Comparison of ENCODE assay signal across 19 mouse cellular contexts in genomic region chr4:76608246-76608645, GRCm38 (mm10).
DNase-seq lines count a peak whose midpoint lies in the region; ATAC-seq lines count a peak whose summit lies in the region.
"Had no signal": no experiment of that assay in that cellular context is flagged by ENCODE, and none has a peak within 500 bp of the region (broad histone marks: within the 10 kb centered on the region; RNA-seq: fewer than 3 reads in every experiment).

No protein-coding gene starts in this region.

- H3K4me3 ChIP-seq in embryonic facial prominence, embryonic 13.5 days = no peak overlapping the region
- no peak overlapping the region for H3K4me3 ChIP-seq in embryonic facial prominence, embryonic 10.5 days
- no peak overlapping the region for H3K4me3 ChIP-seq in kidney, embryonic 15.5 days (replicated peaks)
- no peak overlapping the region for H3K4me3 ChIP-seq in midbrain, embryonic 16.5 days (ENCODE audit: low read depth, low read length)
- H3K4me3 ChIP-seq in midbrain, embryonic 13.5 days (replicated peaks) = no peak overlapping the region
- H3K4me3 ChIP-seq: liver, embryonic 12.5 days had no signal

- H3K36me3 ChIP-seq in embryonic facial prominence, embryonic 13.5 days = no peaks in the 10 kb centered on the region
- no peaks in the 10 kb centered on the region for H3K36me3 ChIP-seq in embryonic facial prominence, embryonic 10.5 days (replicated peaks)
- no peaks in the 10 kb centered on the region for H3K36me3 ChIP-seq in kidney, embryonic 15.5 days
- no peaks in the 10 kb centered on the region for H3K36me3 ChIP-seq in midbrain, embryonic 16.5 days (ENCODE audit: control insufficient read depth, insufficient read depth, low read length)
- H3K36me3 ChIP-seq in midbrain, embryonic 13.5 days = no peaks in the 10 kb centered on the region
- H3K36me3 ChIP-seq: liver, embryonic 12.5 days had no signal

- H3K4me1 ChIP-seq in embryonic facial prominence, embryonic 13.5 days = no peaks in the 10 kb centered on the region
- 0 out of 2 replicates have a peak, but pooled peaks cover 2% of the 10 kb centered on the region for H3K4me1 ChIP-seq in embryonic facial prominence, embryonic 10.5 days
- H3K4me1 ChIP-seq in kidney, embryonic 15.5 days = 0 out of 2 replicates have a peak, but pooled peaks cover 4% of the 10 kb centered on the region
- peaks cover 3% of the 10 kb centered on the region; the same call in 1 of the 2 replicates for H3K4me1 ChIP-seq in midbrain, embryonic 16.5 days (ENCODE audit: control insufficient read depth, insufficient read depth, low read length)
- H3K4me1 ChIP-seq in midbrain, embryonic 13.5 days (replicated peaks) = no peaks in the 10 kb centered on the region
- H3K4me1 ChIP-seq: liver, embryonic 12.5 days had no signal

- no peak overlapping the region for H3K27ac ChIP-seq in embryonic facial prominence, embryonic 13.5 days
- H3K27ac ChIP-seq in embryonic facial prominence, embryonic 10.5 days (replicated peaks) = no peak overlapping the region
- no peak overlapping the region for H3K27ac ChIP-seq in kidney, embryonic 15.5 days
- H3K27ac ChIP-seq in midbrain, embryonic 16.5 days (ENCODE audit: low read length) = no peak overlapping the region
- no peak overlapping the region for H3K27ac ChIP-seq in midbrain, embryonic 13.5 days
- H3K27ac ChIP-seq: hindbrain, embryonic 14.5 days; liver, embryonic 12.5 days had no signal

- no peak for ATAC-seq in embryonic facial prominence, embryonic 13.5 days (ENCODE audit: insufficient number of reproducible peaks, insufficient read depth, low FRiP score, low TSS enrichment, low read depth)
- no peak for ATAC-seq in kidney, embryonic 15.5 days (replicated peaks; ENCODE audit: low FRiP score)
- ATAC-seq in midbrain, embryonic 16.5 days = no peak
- no peak for ATAC-seq in midbrain, embryonic 13.5 days
- ATAC-seq: forebrain, embryonic 16.5 days; liver, embryonic 12.5 days had no signal

- H3K9me3 ChIP-seq in embryonic facial prominence, embryonic 13.5 days = no peaks in the 10 kb centered on the region
- no peaks in the 10 kb centered on the region for H3K9me3 ChIP-seq in embryonic facial prominence, embryonic 10.5 days
- H3K9me3 ChIP-seq in kidney, embryonic 15.5 days (replicated peaks) = no peaks in the 10 kb centered on the region
- H3K9me3 ChIP-seq in midbrain, embryonic 16.5 days (replicated peaks; ENCODE audit: control insufficient read depth, low read length, poor library complexity, severe bottlenecking) = no peaks in the 10 kb centered on the region
- H3K9me3 ChIP-seq in midbrain, embryonic 13.5 days = no peaks in the 10 kb centered on the region
- H3K9me3 ChIP-seq: liver, embryonic 12.5 days had no signal

- WGBS in embryonic facial prominence, embryonic 13.5 days = 36% methylated on average over 7 of the region's 7 CpGs
- WGBS in embryonic facial prominence, embryonic 10.5 days = 51% methylated on average over 7 of the region's 7 CpGs
- WGBS in kidney, embryonic 15.5 days = 43% methylated on average over 7 of the region's 7 CpGs
- WGBS in midbrain, embryonic 16.5 days = 29% methylated on average over 7 of the region's 7 CpGs
- 40% methylated on average over 7 of the region's 7 CpGs for WGBS in midbrain, embryonic 13.5 days

- peak overlapping the region; percentile 17; the same call in 1 of the 2 replicates for H3K4me2 ChIP-seq in embryonic facial prominence, embryonic 13.5 days
- 0 out of 2 replicates have a peak overlapping the region, but pooled peaks have one; percentile 7 for H3K4me2 ChIP-seq in kidney, embryonic 15.5 days
- peak overlapping the region; percentile 6; the same call in 1 of the 2 replicates for H3K4me2 ChIP-seq in midbrain, embryonic 16.5 days (ENCODE audit: low read length)
- H3K4me2 ChIP-seq in midbrain, embryonic 13.5 days (replicated peaks) = no peak overlapping the region
- H3K4me2 ChIP-seq: heart, embryonic 11.5 days; hindbrain, embryonic 14.5 days; liver, embryonic 12.5 days had no signal

- no peaks in the 10 kb centered on the region for H3K27me3 ChIP-seq in embryonic facial prominence, embryonic 13.5 days
- no peaks in the 10 kb centered on the region for H3K27me3 ChIP-seq in embryonic facial prominence, embryonic 10.5 days (replicated peaks; ENCODE audit: low read depth, poor library complexity, severe bottlenecking)
- no peaks in the 10 kb centered on the region for H3K27me3 ChIP-seq in kidney, embryonic 15.5 days
- H3K27me3 ChIP-seq in midbrain, embryonic 16.5 days (ENCODE audit: control insufficient read depth, insufficient read depth, low read depth, low read length) = no peaks in the 10 kb centered on the region
- H3K27me3 ChIP-seq in midbrain, embryonic 13.5 days = no peaks in the 10 kb centered on the region
- H3K27me3 ChIP-seq: CH12.LX; liver, embryonic 12.5 days had no signal

- H3K9ac ChIP-seq in embryonic facial prominence, embryonic 13.5 days = no peak overlapping the region
- H3K9ac ChIP-seq in kidney, embryonic 15.5 days = no peak overlapping the region
- no peak overlapping the region for H3K9ac ChIP-seq in midbrain, embryonic 16.5 days (ENCODE audit: low read depth, low read length)
- H3K9ac ChIP-seq in midbrain, embryonic 13.5 days (replicated peaks) = no peak overlapping the region
- H3K9ac ChIP-seq: hindbrain, embryonic 14.5 days; liver, embryonic 12.5 days had no signal

- no peak for DNase-seq in embryonic facial prominence, embryonic 10.5 days (ENCODE audit: low spot score)
- no peak for DNase-seq in kidney, adult 18-20 months
- DNase-seq in thymus, postnatal 0 days (ENCODE audit: low spot score) = no peak
- DNase-seq in gastrocnemius, postnatal 4 days (ENCODE audit: low spot score in 2 of 2) = no peak
- DNase-seq: adrenal gland, postnatal 14 days; cerebellum, adult 9-10 months; gastrocnemius, postnatal 10 days; kidney, adult 8-10 months; lung, postnatal 14 days; thymus, postnatal 25 days had no signal
